Mouse (Mus musculus) left cerebral cortex, postnatal 14 days (tissue): ENCODE measurements around the gene Fxyd6. TPM values are rescaled to one million over a fixed set of nuclear protein-coding genes. Genes with fewer than 3 reads are reported as not detected.
A peak's percentile ranks its signal among the peaks of the same experiment; 100 is the strongest.

ENCODE experiments used
- DNase-seq, 2 experiments: peaks; one replicate each; pipeline ENCODE4 v3.0.0; 2021 to 2022; ENCODE audit warnings: low spot score in 2 of 2, mixed read lengths in 1 of 2
- intact Hi-C: fragments of 180-260 bp; cut with DNase I; formaldehyde crosslinking; loops from one replicate; pipeline ENCODE4 v1.15.1; 2025
- long read RNA-seq, 2 experiments: library from polyadenylated mRNA; stranded (forward); transcript quantifications; one replicate each; pipeline ENCODE4 v2.0.0; 2021
- total RNA-seq, 2 experiments: library from RNA; stranded (reverse); gene quantifications; 2 replicates each; pipeline ENCODE4 v1.2.3; 2021

The Fxyd6 gene
- total RNA-seq: 100 to 1,000 TPM; 158 to 184 TPM
- long read RNA-seq, experiment 1, transcript Fxyd6-203 (8 exons, 1,789 nt): major isoform, 164 of 289 reads
- long read RNA-seq, experiment 1, transcript Fxyd6-201 (8 exons, 1,788 nt): minor isoform, 97 of 289 reads
- long read RNA-seq, experiment 1, partial matches to known transcripts: 16 of 289 reads
- long read RNA-seq, experiment 1, other reads (novel, unspliced or antisense): 12 of 289 reads
- long read RNA-seq, experiment 2, transcript Fxyd6-203 (8 exons, 1,789 nt): major isoform, 133 of 258 reads
- long read RNA-seq, experiment 2, transcript Fxyd6-201 (8 exons, 1,788 nt): minor isoform, 106 of 258 reads
- long read RNA-seq, experiment 2, partial matches to known transcripts: 16 of 258 reads
- long read RNA-seq, experiment 2, other reads (novel, unspliced or antisense): 3 of 258 reads

- peak; percentile 50 to 51 for DNase-seq
- intact Hi-C loops: no loop called here
Measured at GRCm38 (mm10) chr9:45370117-45370561, at the start of gene Fxyd6. Gene Fxyd6, plus strand, starts transcription at chr9:45370185.

DNA sequence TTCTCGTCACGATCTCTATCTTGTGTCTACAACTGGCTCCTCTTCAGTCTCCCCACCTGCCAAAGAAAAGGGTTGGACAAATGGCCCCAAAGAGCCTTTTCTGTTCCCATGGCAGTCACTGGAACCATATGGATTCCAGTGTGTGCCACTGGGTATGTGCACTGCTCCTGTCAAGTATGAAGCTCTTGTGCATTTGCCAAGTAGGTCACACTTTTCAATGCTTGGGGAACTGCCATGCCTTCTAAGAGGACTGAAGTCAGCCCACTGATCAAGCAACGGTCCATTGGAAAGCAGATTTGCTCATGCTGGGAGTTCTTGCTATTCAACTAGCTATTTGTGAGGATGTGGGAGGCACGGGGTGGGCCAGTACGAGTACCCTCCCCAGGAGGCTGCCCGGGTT is 48.5 kb upstream of the Fxyd6 start:
- DNase-seq: peak in 1 of 2 experiments; percentile 40
- intact Hi-C loops: no loop called here

- DNase-seq: no peak
- intact Hi-C loops: no loop called here
Measured at GRCm38 (mm10) chr9:45321946-45322430, 48.0 kb upstream of the Fxyd6 start.

DNA sequence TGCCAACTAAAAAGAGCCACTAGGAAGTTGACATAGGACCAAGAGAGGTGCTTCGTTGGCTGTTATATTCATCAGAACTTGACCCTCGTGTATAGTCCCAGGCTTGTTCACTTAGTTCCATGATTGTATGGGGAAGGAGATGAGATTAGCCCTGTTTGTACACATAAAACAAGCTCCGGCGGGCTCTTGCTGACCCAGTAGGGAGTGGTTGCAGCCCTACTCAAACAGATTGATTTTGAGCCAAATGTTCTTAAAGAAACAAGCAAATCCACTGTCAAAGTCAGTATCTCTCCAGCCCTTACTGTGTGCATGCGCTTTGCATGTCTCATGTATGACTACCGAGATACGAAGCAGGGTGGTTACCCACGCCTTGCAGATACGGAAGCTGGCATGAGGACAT is 43.6 kb upstream of the Fxyd6 start:
- DNase-seq: no peak

DNA sequence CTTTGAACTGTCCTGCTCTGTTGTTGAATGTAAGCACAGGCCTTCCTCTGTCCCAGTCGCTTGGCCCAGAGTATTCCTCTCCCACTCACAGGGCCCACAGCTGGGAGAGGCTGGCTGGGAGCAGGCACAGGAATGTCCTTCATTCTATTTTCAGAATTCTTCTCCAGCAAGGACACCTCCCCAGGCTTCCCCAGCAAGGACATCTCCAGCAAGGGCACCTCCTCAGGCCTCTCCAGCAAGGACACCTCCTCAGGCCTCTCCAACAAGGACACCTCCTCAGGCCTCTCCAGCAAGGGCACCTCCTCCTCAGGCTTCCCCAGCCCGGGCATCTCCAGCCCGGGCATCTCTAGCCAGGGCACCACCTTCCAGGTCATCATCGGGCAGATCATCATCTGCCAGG is 41.7 kb upstream of the Fxyd6 start:
- intact Hi-C loops: no loop called here

More for the DNA sequence above, 43.6 kb upstream of the Fxyd6 start:
- intact Hi-C loops: no loop called here

DNA sequence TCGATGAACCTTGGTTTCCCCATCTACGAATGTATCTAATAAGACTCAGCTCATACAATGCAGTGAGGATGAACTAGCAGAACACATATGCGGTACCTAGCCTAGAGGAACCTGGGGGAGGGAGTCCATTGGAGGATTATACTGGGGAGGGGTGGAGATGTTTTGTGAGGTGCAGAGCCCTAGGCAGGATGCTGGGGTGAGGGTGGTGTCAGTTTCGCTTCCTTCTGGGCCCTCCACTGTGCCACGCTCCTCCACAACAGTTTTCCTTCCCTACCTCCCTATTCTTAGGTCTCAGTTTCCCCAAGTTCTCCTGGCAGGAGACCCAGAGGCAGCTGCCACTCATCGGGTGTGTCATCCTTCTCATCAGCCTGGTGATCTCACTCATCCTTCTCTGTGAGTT is 40.4 kb upstream of the Fxyd6 start:
- intact Hi-C loops: no loop called here
- DNase-seq: no peak

More for the DNA sequence above, 41.7 kb upstream of the Fxyd6 start:
- no peak for DNase-seq

GRCm38 (mm10) chr9:45337406-45337805 is 32.6 kb upstream of the Fxyd6 start:
- intact Hi-C loops: no loop called here
- no peak for DNase-seq

DNA sequence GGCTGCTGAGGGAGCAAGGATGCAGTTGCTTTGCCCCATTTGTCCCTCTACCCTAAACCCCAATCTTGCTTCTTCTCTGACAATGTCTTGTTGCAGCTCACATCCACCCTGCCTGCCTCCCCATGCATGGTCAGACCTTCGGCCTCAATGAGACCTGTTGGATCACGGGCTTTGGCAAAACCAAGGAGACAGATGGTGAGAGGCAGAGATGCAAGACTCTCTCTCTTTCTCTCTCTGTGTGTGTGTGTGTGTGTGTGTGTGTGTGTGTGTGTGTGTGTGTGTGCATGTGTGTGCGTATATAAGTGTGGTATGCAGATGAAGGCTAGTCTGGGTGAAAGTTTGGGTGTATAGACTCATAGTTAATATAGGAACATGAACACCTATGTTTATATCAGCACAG is 26.9 kb upstream of the Fxyd6 start:
- DNase-seq: no peak

GRCm38 (mm10) chr9:45345516-45345915 is 24.5 kb upstream of the Fxyd6 start:
- intact Hi-C loops: loop anchor here (1.0 kb wide), 1 partner anchor 43 kb away; no protein-coding TSS in a partner anchor
- DNase-seq: peak; percentile 21 to 47

More for the DNA sequence above, 26.9 kb upstream of the Fxyd6 start:
- intact Hi-C loops: no loop called here

GRCm38 (mm10) chr9:45346276-45346675 is 23.7 kb upstream of the Fxyd6 start:
- DNase-seq: peak in 1 of 2 experiments; percentile 14
- intact Hi-C loops: no loop called here

GRCm38 (mm10) chr9:45348560-45348959 is 21.4 kb upstream of the Fxyd6 start:
- intact Hi-C loops: no loop called here
- no peak for DNase-seq

DNA sequence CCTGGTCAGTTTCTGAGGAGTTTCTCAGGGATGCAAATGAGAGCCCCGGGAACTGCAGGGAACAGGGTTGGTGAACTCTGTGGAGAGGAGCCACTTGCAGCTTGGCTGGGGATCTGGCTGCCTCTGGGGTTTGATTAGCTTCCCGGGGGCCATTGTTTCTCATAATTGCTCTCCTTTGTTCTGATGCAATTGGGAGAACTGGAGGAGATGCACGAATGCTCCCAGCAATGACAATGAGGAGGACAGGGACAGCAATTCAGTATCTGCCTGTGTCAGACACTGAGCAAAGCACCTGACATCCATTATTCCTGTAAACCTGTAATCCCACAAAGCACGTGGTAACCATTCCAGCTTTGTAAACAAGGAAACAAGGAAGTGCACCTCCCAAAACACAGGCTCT is 20.8 kb upstream of the Fxyd6 start:
- no peak for DNase-seq
- intact Hi-C loops: no loop called here

DNA sequence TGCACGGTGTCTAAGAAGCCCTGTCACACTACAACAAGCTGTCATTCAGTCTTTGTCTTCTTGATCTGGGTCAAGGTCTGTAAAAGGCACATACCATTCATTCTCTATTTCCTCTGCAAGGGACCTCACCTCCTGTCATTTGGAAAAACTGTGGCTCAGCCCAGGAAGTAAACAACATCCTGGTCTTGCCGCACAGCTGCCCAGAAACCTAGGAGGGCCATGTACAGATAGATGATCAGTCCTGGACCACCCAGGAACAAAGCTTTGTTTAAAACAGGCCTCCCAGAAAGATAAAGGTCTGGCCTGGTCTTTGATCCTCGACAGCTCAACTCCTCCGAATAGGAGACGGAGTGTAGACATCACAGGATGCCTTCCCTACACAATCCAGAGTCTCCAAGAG is 20.1 kb upstream of the Fxyd6 start:
- intact Hi-C loops: no loop called here
- DNase-seq: no peak

DNA sequence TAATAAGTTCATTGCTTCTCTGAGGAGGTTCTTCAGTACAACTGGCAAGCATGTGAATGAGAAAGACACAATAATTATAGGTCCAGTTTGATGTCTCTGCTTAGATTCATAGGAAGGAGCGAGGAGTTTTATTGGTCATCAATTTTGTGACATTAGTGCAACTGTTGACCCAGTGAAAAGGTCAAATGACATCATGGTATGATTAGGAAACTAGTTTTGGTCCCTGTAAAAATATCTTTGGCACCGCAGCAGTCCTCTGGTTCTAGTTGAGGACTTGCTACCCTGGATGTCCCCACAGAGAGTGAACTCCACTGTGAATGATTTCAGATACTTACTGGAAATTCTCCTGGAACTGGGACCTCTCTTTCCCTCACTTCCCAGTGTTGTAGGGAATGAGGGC is 14.8 kb upstream of the Fxyd6 start:
- no peak for DNase-seq
- intact Hi-C loops: no loop called here

GRCm38 (mm10) chr9:45358356-45358755 is 11.6 kb upstream of the Fxyd6 start:
- no peak for DNase-seq
- intact Hi-C loops: no loop called here

- no peak for DNase-seq
- intact Hi-C loops: no loop called here
Measured at GRCm38 (mm10) chr9:45362051-45362461, 7.9 kb upstream of the Fxyd6 start.

DNA sequence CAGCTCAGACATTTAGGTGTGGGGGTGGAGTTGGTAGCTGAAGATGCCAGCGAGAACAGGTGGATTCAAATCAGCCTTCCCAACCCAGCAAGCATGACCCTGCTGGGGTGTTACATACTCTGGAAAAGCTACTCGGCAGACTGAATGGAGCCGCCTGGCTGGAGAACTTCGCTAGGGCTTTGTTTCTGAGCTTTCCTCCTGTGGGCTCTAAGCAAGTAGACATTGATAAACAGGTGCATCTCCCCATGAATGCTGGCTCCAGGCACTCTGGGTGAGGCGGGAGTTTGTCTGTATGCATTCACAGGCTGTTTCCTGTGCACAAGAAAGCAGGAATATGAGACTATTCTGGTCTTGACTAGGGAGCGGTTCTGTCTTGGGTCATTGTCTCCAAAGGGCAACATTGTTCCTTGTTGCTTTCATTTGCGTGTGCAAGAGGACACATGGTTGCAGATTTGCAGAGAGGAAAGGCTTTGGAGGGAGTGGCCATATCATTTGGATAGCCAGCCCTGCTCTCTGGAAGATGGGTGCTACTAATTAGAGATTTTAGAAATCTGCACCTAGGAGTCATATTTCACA is 6.3 kb upstream of the Fxyd6 start:
- intact Hi-C loops: no loop called here
- no peak for DNase-seq

GRCm38 (mm10) chr9:45367716-45368115 is 2.3 kb upstream of the Fxyd6 start:
- no peak for DNase-seq
- intact Hi-C loops: no loop called here

- intact Hi-C loops: no loop called here
- no peak for DNase-seq
Measured at GRCm38 (mm10) chr9:45368341-45368901, 1.6 kb upstream of the Fxyd6 start.

- no peak for DNase-seq
Measured at GRCm38 (mm10) chr9:45370616-45371336, 791 bp downstream of the Fxyd6 start.

More at GRCm38 (mm10) chr9:45370616-45371336, 791 bp downstream of the Fxyd6 start:
- intact Hi-C loops: no loop called here
